Mouse (Mus musculus): Measurements from ENCODE around the gene Vwa8.
"Not testable (repeated sequence)": the region's sequence is repeated elsewhere in the genome, so short reads cannot be mapped to it uniquely, and the experiment has no call there.

The Vwa8 gene

DNA sequence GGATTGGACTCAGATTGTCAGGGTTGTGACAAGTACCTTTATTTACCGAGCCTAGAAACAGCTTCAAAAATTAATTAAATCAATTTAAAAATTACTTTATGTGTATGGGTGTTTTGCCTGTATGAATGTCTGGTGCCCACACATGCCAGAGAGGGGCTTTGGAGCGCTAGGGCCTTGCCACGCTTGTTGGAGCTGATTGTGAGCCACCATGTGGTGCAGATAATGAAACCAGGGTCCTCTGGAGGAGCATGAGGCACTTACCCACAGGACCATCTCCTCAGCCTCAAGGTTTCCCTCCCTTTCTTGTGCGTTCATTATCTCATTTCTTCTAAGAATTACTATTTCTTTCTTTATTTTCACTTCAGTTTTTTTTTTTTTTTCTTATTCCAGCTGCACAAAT, 32.0 kb downstream of the Vwa8 start:
- intact Hi-C loops (cut with DNase I) = no loop called here

DNA sequence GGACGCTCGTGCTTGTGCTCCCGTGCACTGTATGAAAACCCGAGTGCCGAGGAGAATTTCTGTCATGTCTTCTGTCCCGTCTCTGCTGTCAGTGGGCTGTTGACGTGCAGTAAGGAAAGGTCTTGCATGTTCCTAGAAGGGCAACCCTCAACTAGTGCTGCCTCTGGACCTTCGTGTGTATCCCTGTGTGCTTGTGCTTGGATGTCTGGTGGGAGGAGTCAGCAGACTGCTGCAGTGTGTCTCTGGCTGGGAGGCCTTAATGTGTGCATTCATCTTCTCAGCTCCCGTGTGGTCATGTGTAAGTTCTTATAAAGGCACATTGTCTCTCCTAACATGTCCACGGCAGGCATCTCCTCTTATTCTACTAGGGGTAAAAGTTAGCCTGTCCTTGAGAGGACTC, 32.7 kb downstream of the Vwa8 start:
- intact Hi-C loops (cut with DNase I) = no loop called here

DNA sequence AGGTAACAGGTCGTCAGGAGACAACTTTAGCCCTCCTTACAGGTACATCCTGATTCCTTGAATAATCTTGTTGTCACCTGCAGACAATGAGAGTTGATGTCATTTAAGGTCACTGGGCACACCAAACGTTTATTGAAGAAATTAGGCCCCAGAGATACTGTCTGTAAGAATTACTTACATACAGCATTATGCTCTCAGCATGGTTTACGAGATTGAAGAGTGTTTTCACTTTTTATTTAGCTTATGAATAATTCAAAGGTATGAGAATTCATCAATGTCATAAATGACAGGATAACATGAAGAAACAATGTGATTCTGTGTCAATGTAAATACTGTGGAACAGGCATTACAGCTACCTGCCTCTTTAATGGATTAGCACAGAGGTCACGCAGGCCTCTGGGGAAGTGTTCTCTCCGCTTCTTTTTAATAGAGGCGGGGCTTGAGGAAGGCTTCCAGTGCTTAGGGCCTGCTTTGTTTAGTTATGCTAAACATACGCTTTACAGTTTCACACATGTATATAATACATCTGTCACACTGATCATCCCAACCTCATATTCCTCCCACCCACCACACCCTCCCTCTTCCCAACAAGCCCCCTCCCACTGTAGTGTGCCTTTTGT, 37.2 kb downstream of the Vwa8 start:
- intact Hi-C loops (cut with DNase I) = no loop called here

DNA sequence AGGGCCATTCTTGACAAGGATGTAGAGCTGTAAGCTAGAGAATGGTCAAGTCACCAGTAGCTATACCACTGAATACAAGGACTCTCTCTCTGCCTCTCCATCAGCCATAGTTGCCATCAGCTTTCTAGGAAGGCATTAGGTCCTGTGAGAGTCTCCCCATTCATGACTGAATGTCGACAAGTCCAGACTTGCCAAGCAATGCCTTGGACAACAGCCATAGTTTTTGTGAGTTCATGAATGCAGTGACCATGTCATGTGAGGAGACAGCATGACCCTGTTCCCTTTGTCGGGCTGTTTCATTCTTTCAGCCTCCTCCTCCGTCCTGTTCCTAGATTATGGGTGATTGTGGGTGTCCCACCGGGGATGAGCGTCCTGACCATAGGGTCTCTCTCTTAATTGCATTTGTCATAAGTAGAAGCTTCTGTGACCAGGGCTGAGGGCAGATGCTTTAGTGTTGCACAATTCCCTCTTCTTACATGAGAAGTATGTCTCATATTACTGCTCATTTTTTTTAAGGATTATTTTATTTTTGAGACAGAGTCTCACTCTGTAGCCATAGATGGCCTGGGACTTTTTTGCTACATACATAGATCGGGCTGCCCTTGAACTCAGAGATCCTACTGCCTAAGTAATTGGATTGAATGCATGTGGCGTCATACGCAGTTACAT, 37.8 kb downstream of the Vwa8 start:
- intact Hi-C loops (cut with DNase I) = no loop called here

DNA sequence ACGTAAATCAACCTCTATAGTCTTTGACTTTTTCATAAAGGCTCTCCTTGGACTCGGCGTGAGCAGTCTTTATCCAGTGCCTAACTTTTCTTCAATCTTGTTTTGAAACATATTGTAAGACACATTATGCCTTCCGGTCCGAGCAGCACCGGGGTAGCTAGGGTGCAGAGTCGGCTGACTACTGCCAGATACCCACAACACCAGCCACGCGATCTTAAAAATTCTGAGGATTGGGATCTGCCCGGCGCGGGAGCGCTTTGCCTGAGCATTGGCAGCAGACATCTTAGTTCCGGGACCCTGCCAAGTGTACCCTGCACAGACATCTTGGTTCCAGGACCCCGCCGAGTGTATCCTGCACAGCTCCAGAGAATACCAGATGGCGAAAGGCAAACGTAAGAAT, 38.6 kb downstream of the Vwa8 start:
- intact Hi-C loops (cut with DNase I) = not testable (repeated sequence)

DNA sequence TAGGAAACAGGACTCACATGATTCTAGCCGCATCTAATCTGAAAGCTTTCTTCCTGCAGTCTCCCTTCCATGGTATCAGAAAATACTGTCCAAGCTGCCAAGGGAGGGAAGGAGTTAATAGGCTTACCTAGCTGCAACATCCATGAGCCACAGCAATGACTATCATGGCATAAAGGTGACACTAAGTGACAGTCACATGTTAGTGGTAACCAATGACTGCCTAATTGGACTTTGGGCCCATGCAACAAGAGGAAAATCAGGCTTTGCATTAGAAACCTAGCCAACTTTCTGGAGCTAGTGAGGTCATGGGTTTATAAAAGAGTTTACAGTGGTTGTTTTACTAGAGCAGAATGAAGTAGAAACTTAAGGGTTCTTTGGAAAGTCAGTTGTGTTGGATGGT, 46.6 kb downstream of the Vwa8 start:
- intact Hi-C loops (cut with DNase I) = no loop called here

DNA sequence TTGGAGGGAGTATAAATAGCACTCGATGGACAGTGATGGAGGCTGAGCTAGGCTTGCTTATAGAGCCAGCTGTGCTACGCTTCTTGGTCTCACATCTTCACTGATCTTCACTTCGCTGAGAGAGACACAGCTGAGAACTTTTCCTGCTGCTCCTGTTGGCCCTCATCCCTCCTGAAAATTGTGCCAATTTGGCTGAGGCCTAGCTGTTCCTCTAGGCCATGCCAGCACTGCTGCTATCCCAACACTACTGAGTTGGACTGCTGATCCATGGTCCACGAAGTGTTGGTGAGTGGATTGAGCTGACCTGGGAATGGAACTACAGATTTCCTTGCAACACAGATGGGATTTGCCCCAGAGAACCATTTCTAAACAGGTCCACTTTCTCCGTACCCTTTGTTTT, 47.4 kb downstream of the Vwa8 start:
- intact Hi-C loops (cut with DNase I) = no loop called here

DNA sequence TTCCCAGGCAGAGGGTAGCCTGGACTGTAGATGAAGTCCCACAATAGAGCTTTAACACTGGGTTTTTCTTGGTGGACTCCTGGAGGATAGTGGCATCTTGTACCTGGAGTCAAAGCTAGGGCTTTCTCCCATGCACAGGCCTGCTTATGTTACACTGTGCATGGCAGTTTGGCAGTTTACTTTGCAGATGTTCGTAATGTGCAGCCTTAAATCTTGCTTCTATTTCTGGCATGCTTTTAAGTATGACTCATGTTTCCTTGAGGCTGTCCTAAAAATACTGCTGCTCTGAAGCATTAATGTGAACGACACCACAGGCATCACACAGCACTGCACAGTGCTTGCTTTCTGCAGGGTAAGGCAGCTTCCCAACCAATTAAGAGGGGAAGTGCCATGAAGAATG, 51.9 kb downstream of the Vwa8 start:
- intact Hi-C loops (cut with DNase I) = no loop called here

DNA sequence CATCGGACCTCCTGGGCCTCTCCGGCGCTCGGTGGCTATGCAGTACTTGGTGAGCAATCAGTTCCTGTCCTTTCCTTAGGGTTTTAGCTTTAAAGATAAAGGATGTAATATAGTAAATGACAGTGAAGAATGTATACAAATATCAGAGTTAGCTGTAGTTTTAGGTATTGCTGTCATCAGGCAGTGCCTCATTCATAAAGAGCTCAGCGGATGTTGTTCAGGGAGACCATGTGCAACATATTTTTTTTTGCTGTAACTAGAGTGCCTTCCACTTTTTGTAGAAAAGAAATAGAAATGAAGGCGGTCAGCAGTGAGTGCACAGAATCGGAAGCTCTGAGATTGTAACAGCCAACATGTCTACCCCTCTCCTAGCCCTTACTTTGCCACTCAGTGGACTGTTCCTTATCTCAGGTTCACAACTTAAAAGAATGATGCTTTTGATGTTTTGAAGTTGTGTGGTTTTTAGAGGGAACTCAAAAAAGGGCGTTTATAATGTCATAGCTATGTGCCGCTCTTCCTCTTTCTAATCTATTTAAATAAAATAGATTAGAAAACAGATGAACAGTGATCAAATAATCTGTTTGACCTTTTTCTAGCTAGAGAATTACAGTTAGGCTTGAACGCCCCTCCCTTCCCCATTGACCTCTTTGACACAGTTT, 59.5 kb downstream of the Vwa8 start:
- intact Hi-C loops (cut with DNase I) = no loop called here

DNA sequence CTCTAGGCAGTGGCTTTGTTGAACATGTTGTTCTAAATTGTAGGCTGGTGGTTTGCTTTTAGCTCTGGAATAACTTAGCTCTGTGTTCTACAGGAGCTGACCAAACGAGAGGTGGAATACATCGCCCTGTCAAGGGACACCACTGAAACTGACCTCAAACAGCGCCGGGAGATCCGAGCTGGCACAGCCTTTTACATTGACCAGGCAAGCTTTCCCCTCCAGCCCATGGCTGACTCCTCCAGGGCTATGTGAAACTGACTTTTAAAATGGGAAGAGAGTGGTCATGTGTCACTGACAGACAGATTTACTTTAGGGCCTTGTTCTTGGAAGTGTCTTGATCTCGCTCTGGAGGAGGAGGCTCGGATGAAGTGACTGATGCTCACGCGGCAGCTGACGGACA, 63.2 kb downstream of the Vwa8 start:
- intact Hi-C loops (cut with DNase I) = no loop called here

DNA sequence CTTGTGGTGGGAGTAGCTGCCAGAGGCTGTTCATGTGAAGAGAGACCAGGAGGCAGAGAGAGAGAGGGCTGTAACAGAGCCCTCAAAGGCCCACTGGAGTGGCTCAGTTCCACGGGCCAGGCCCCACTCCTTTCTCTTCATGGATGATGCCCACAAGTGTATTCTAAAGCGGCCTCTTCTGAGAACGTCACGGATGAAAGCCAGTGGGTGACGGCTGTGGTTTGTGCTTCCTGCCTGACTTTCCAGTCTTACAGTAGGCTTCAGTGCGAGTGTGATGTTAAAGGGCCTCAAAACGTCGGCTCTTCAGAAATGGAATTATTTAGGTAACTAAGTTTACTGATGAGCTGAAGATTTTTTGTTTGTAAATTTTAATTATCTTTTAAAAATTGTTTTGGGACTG, 65.3 kb downstream of the Vwa8 start:
- intact Hi-C loops (cut with DNase I) = no loop called here

DNA sequence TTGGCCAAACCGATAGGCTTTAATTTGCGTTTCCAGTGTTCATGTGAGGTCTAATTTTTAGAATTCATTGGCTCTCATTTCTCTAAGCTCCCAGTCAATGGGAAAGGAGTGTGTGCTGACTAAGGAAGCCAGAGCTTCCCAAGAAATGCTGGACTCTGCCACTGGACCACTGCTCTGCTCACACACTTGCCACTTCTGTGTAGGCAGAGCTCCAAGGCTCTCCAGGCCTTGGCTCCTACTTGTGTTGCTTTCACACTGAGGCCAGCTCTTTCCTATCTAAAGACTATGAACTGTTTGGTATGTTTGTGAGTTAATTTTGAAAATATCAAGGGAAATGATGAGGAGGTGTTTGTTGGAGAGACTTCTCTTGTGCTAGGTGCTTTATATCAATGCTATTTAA, 67.8 kb downstream of the Vwa8 start:
- intact Hi-C loops (cut with DNase I) = no loop called here

DNA sequence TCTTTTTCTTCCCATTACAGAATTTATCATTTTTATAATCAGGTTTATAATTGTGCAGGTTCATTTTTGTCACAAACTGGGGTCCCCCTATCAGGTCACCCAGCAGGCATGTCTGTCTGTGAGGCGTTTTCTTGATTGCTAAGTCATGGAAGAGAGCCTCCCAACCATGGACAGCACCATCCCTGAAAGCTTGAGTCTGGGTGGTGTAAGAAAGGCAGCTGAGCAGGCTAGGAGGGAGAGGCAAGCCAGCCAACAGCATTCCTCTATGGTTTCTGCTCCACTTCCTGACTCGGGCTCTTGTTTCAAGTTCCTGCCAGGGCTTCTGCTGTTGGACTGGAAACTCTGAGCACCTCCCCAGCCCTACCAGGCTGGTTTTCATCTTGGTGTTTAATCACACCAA, 72.4 kb downstream of the Vwa8 start:
- intact Hi-C loops (cut with DNase I) = no loop called here

DNA sequence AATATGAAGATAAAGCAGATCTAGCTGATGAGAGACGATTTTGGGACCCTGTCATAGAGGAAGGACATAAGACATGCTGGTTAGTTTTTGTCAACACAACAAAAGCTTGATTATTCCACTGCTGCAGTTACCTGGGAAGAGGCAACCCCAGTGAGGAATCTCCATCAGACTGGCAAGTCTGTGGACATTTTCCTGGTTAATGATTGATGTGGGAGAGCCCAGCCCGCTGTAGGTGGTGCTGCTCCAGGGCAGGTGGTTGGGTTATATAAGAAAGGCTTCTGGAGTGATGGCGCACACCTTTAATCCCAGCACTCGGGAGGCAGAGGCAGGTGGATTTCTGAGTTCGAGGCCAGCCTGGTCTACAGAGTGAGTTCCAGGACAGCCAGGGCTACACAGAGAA, 74.8 kb downstream of the Vwa8 start:
- intact Hi-C loops (cut with DNase I) = no loop called here

DNA sequence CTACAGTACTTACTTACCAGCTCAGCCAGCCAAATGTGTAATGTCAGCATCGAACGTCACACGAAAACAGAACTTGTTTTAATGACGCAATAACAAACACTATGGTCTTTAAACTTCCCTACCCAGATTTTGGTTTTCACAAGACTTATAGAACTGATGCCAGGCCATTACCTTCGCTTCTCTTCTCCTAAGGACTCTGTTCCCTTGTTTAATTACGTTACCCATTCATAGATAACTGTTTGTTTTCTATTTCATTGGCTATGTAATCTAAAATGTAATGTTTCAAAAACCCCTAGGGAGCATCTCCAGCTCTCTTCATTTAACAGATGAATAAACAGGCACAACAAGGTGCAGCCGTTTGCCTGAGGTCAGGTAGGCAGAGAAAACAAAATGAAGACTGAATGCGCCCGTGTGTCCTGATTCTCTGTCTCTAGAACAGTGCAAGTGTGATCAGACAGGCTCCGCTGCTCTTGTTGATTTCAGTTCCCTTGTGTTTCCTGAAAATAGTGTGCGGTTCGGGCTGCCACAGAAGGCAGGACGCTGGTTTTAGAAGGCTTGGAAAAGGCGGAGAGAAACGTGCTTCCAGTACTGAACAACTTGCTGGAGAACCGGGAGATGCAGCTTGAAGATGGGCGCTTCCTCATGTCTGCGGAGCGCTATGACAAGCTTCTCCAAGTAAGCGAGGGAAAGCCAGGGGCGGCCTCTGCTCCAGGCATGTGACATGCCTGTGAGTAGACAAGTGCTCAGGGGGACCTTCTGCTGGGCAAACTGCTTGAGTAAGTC, 76.1 kb downstream of the Vwa8 start:
- intact Hi-C loops (cut with DNase I) = no loop called here

DNA sequence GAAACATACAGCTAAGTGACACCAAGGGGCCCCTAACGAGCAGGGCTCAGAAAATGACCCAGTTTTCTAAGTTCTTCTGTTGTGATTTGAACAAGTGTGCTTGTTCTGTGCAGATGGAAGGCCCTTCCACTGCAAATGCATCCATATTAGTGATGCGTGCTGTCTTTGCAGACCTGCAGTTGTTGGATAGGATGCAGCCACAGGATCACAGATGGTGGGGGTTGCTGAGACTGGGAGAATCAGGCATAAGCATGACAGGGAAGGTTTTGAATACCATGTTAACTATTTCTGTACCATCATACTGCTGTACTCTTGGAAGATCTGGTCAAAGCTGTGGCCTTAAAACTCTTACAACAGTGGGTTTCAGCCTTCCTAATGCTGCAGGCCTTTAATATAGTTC, 83.2 kb downstream of the Vwa8 start:
- intact Hi-C loops (cut with DNase I) = no loop called here

DNA sequence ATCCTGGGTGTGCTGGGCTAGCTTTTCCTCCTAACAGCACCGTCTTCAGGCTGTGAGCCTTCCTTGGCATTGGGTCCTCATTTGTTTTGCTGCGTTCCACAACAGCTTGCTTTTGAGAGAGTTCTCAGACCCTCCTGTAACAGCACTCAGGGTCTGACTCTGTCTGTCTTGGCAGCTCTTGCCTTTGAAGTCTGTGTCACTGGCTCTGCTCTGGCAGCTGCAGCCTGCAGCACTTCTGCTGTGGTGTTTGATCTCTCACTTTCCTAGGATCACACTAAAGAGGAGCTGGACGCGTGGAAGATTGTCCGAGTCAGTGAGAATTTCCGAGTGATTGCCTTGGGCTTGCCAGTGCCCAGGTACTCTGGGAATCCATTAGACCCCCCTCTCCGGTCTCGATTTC, 84.5 kb downstream of the Vwa8 start:
- intact Hi-C loops (cut with DNase I) = no loop called here

DNA sequence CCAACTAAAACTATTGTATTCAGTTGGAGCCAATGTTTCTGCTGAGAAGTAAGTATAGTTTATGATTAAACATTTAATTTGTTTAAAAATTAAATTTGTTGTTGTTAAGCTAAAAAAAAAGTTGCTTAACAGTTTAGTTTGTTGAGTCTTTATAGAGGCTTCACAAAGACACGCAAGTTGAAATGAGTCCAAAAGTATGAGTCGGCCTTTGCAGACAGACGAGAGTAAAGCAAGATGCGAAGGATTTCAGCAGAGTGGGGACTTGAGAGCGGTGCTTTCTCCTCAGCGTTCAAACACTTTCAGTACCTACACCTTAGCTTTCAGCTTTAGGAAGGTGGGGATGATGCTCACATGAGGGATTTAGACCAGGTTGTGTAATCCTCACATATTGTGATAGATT, 85.7 kb downstream of the Vwa8 start:
- intact Hi-C loops (cut with DNase I) = no loop called here

DNA sequence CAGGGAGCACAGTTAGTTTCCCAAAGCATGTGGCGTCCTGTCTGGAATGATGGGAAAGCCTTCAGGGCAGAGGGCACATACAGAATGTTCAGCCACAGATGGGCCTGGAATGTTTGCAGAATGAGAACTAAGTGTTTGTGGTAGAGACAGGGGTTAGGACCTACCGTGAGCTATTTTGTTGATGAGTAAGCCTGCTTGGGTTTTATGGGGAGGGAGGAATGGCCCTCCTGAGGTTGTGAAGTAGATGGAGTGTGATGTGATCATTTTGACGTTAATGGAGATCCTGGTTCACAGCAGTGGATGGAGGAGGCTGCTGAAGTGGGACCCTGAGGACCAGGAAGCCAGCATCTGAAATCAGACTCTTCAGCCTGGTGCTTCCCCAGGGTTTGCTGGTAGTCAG, 86.9 kb downstream of the Vwa8 start:
- intact Hi-C loops (cut with DNase I) = no loop called here

DNA sequence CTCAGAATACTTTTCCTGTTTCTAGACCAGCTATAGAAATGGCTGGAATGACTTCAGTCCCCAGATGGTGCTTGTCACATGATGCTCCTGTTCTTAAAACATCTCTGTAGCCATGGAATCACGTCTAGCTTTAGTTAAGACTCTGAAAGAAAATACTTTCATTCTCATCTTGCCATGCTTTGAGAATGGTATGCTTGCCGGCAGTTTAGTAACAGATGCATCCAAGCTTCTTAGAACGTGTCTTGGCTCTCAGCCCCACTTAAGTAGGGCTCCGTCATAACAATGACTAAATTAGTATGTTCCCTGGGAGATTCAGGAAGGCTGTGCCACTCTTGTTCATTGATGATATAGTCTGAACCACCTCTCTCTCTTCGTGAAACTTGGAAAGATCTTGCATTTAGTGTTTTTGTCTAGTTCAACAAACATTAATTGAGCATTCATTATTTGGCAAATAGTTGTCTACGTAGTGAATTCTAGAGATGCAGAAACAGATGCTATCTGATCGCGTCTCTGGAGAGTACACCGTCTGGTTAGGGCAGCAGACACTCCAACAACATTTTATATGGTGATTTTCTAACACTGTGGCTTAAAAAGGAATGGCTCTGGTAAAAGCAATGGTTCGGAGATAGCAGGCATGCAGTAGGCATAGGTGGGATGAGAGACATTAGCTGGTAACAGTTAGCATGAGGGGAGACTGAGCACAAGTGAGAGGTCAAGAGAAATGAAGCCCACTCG, 93.1 kb downstream of the Vwa8 start:
- intact Hi-C loops (cut with DNase I) = no loop called here

DNA sequence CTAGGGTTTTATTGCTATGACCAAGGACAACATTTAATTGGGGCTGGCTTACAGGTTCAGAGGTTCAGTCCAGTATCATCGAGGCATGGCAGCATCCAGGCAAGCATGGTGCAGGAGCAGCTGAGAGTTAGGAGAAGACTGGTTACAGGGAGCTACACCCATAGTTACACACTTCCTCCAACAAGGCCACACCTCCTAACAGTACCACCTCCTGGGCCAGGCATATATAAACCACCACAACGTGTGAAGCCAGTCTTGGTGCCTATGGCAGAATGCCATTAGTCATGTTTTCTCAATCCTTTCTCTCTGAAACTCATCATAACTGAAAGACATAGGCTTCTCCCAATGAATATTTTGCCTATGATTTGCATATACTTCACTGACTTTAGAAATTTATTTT, 106.9 kb downstream of the Vwa8 start:
- intact Hi-C loops (cut with DNase I) = no loop called here

DNA sequence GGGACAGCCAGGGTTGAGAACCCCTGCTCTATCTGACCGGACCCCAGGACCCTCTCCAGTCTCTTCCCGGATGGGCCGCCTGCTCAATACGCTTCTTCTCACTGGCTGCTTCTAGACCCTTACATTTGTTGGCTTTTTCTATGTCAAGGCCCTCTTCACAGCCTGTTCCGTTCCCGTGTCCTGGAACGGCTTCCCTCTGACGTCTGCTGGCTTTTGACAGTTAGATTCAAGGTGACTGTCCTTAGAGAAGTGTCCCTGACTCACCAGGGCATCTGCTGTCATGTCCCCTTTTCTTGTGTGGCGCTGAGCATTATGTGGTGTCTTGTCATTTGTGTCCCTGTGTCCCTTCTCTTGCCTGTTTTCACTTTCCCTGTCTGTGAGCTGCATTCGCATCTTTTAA, 121.8 kb downstream of the Vwa8 start:
- intact Hi-C loops (cut with DNase I) = no loop called here

All from adrenal gland (tissue).